Mouse (Mus musculus): ENCODE measurements around the gene Rpl22. TPM values are rescaled to one million over a fixed set of nuclear protein-coding genes. Genes with fewer than 3 reads are reported as not detected.

The Rpl22 gene
- polyA plus RNA-seq (2017; shearing (Covaris generic)) = 441 TPM

DNA sequence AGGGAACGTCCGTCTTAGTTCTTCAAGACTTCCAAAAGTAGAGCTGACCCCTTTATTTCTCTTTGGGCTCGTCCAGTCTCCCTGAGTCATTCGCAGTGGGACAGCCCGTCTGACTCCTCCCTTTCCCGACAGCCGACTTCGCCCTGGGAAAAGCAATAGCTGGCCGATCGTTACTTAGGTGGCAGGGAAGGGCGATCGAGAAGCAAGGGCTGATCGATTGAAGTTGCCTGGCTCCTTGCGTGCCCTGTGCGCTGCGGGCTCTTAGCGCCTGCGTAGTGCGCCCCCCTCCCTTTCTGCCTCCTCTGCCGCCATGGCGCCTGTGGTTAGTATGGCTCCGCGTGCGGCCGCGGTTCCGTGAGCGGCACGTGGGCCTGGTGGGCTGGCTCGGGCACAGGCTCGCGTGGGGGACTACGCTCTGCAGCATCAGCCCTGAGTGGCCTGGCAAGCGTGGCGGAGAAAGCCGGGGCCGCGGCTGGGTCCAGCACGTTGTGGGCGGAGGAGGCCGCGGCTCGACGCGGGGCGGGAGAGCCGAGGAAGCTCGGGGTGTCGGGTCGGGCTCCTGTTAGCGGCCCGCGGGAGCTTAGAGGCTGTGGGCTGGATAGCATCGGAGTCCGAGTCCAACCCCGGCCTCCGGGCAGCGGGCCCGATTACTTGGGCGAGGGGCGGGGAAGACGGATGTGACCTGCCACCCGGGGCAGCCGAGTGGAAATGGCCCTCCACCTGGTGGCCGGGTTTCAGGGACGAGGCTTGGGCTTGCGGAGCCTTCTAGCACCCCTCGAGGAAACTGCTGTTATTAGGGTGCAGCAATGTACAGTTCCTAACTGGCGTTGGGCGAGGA, at the start of gene Rpl22:
Gene Rpl22, plus strand, starts transcription at position 169 of the 838 bp plus-strand sequence.

DNA sequence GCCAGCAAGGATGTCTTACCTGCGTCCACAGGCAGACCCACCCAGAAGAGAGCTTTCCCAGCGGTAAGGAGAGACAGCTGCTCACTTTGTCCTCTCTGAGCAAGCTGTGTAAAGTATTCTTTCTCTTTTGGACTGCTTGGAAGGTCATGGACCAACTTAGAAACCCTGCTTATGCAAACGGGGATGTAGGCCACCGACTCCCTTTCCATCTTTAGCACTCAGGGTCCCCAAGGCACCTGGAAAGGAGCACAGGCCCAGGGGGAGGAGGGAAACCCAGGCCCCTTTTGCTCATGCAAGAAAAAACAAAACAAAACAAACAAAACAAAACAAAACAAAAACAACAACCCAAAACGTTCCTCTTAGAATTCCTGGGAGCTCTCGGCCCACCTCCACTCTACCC, 34.0 kb upstream of the Rpl22 start, which contains the start of gene Hes3:
Gene Hes3, minus strand, starts transcription at position 101 of the 400 bp plus-strand sequence.

DNA sequence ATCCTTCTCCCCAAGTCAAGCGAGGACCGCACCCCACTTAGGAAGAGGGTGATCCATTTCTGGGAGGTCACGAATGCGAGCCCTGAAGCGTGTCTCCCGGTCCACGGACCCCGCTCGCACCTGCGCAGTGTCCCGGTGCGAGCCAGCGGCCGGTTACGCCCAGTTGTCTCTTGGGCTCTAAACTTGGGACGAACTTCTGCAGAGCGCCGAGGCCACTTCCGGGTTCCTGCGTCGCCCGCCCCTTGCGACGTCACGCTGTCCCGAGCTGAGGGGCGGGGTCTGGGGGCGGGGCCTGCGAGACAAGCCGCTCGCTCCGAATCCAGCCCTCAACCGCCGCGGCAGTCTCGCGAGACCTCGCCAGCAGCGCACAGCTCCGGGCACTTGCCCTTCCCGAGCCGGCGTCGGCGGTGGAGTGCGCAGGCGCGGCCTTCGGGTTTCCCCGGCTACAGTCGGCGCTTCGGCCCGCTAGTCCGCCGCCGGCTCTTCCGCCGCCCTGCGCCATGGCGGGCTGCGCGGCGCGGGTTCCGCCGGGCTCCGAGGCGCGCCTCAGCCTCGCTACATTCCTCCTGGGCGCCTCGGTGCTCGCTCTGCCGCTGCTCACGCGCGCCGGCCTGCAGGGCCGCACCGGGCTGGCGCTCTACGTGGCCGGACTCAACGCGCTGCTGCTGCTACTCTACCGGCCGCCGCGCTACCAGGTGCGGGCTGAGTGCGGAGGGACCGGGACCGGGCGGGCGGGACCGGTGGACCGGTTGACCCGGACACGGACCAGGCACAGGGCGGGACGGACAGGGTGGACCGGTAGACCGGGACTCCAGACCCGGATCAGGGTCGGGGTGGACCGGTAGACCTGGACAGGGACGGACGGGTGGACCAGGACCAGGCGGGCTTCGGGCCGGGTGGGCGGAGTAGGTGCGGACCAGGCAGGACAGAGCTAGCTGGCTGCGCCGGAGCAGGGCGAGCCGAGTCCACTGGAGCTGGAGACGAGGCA, 28.4 kb upstream of the Rpl22 start, which contains the start of gene Icmt:
Gene Icmt, plus strand, starts transcription at position 354 of the 988 bp plus-strand sequence.

DNA sequence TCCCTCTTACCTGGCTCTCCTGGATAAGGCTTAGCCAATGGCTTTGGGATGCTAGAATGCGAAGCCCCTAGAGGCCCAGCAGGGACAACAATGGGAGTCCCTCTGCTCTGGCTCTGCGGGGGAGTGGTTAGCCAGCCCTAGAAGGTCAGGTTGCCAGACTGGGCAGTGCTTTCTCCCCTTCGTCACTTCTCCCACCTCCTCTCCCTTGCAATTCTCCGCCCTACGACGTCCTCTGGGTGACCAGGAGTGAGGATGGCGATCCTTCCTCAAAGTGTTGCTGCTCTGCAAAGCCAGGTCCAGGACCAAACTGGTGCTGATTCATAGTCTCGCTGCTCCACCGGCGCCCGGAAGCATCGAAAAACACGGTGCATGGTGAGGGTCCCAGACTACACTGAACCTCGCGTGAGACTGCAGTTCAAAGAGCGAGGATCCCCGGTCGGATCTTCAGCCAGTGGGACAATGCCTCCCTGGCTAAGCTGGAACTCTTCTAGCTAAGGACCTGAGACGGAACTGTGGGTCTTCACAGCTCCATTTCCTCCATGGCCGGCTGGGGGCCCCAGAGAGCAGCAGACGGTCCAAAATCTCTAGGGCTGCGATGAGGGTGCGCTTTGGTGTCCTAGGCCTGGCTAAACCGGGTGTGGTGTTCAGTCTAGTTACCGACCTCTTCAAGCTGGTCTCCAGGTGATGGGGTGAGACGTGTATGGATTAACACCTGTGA, 6.9 kb upstream of the Rpl22 start, which contains the start of gene Rnf207:
Gene Rnf207, minus strand, starts transcription at position 477 of the 718 bp plus-strand sequence.

DNA sequence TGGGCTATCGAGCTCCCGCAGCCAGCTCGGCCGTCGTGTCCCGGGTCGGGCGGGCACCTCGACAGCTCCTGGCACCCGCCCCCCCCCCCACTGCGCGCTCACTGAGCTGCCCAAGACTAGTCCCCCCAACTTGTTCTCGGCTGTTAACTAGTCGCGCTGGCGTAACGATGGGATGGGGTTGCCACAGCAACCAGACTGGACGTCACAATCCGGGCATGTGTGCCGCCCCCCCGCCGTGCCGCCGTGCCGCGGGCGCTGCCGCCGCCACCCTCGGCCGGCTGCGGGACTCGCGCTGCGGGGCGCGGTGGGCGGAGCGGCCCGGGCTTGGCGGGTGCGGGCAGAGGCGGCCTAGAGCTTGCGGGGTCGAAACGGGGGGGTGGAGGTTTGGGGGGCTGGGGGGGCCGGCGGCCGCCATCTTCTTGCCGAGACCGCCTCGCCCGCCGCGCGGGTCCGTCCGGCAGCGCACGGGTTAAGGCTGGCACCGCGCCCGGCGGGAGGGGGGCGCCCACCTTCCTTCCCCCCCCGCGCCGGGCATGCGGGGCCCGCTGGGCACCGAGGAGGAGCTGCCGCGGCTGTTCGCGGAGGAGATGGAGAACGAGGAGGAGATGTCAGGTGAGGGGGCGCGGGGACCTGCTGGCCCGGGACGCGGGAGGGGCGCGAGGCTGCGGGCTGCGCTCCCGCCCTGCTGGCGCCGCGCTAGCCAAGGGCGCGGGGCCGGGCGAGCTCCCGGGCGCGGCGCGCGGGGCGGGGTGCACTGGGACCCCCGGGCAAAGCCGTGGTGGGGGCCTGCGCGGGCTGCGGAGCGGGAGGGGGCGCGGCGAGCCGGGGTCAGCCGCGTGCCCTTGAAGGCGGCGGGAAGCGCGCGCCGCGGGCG, 13.1 kb downstream of the Rpl22 start, which contains the start of gene Chd5:
Gene Chd5, plus strand, starts transcription at position 233 of the 874 bp plus-strand sequence.

Other genes starting within 250 kb of the Rpl22 start
- gene Tnfrsf25, start 209.8 kb upstream of the Rpl22 start, polyA plus RNA-seq (2017; shearing (Covaris generic)) = 212 TPM
- 52.1 TPM for gene Espn, start 173.4 kb upstream of the Rpl22 start, polyA plus RNA-seq (2017; shearing (Covaris generic))
- not detected for gene Hes2, start 166.9 kb upstream of the Rpl22 start, polyA plus RNA-seq (2017; shearing (Covaris generic))
- 68.7 TPM for gene Acot7, start 147.6 kb upstream of the Rpl22 start, polyA plus RNA-seq (2017; shearing (Covaris generic))
- 0.20 TPM for gene Gpr153, start 51.5 kb upstream of the Rpl22 start, polyA plus RNA-seq (2017; shearing (Covaris generic))
- not detected for gene Hes3, start 34.1 kb upstream of the Rpl22 start, polyA plus RNA-seq (2017; shearing (Covaris generic))
- gene Icmt, start 28.5 kb upstream of the Rpl22 start, polyA plus RNA-seq (2017; shearing (Covaris generic)) = 20.2 TPM
- not detected for gene Rnf207, start 6.7 kb upstream of the Rpl22 start, polyA plus RNA-seq (2017; shearing (Covaris generic))
- 0.08 TPM for gene Chd5, start 12.9 kb downstream of the Rpl22 start, polyA plus RNA-seq (2017; shearing (Covaris generic))
- gene Nphp4, start 151.0 kb downstream of the Rpl22 start, polyA plus RNA-seq (2017; shearing (Covaris generic)) = 0.51 TPM
- 129 TPM for gene Kcnab2, start 152.1 kb downstream of the Rpl22 start, polyA plus RNA-seq (2017; shearing (Covaris generic))

Measured in CD4-positive, CD25-positive, alpha-beta regulatory T cell (primary cell).